Comparison of ENCODE assay signal across 8 mouse cellular contexts in the genomic region with DNA sequence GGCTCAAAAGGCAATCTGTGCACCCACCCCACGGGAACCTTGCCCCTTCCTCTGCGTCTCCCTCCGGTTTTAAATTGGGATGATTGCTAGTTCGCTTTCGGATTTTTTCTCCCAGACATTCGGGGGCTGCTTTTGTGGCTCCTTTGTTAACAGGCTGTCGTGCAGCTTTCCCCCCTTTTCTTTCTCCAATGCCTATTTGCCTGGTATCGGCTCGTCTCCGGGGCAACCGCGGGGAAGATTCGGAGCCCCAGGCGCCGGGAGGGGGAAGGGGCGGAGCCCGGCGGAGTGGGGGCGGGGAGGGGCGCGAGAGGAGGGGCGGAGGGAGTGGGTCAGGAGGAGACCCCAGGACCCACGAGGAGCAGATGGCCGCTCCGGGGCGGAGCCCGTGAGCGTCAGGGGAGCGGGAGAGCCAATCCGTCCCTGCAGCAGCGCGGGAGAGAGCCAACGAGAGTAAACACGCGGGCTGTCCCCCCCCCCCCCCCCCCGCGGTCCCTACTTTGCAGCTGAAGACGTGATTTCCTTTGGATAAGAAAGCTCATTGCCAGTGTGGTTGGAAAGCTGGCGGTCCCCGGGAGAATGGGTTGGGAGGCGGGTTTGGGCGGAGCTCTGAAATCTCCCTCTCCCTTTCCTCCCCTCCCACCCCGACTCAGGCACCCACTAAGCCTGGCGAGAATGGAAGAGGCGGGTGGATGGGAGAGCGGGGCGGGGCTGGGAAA. TPM values are rescaled to one million over a fixed set of nuclear protein-coding genes. Genes with fewer than 3 reads are reported as not detected.
DNase-seq lines count a peak whose midpoint lies in the region; ATAC-seq and TF ChIP-seq lines count a peak whose summit lies in the region.

No protein-coding gene starts in this region.

- no peaks in the 10 kb centered on the region for H3K27me3 ChIP-seq in forebrain, postnatal 0 days (ENCODE audit: insufficient read depth, low read length)
- no peaks in the 10 kb centered on the region for H3K27me3 ChIP-seq in thymus, adult 2 months (ENCODE audit: control insufficient read depth, insufficient read depth, low read length)

- no peak for TF ChIP-seq CTCF in forebrain, postnatal 0 days (IDR thresholded peaks at IDR 0.05; ENCODE audit: low read depth)
- no peak for TF ChIP-seq CTCF in lung, adult 2 months (IDR thresholded peaks at IDR 0.05; ENCODE audit: insufficient read depth, low read length)
- no peak for TF ChIP-seq CTCF in olfactory bulb, adult 2 months (IDR thresholded peaks at IDR 0.05; ENCODE audit: insufficient read depth, low read depth, low read length)
- TF ChIP-seq CTCF in thymus, adult 2 months (IDR thresholded peaks at IDR 0.05; ENCODE audit: borderline replicate concordance, control insufficient read depth, extremely low read depth, insufficient read depth, low read length, poor library complexity), result no peak

- no peaks in the 10 kb centered on the region for H3K9me3 ChIP-seq in forebrain, postnatal 0 days (ENCODE audit: low read length)

- peak overlapping the region; percentile 88 for H3K4me2 ChIP-seq in forebrain, postnatal 0 days (ENCODE audit: low read depth)

- ATAC-seq in forebrain, postnatal 0 days, result peak; percentile 86

- 0% methylated on average over 36 of the region's 47 CpGs for WGBS in forebrain, postnatal 0 days
- under 1% methylated on average over 43 of the region's 47 CpGs for WGBS in lung, adult 2 months
- WGBS in olfactory bulb, adult 2 months, result under 1% methylated on average over 45 of the region's 47 CpGs
- under 1% methylated on average over 45 of the region's 47 CpGs for WGBS in thymus, adult 2 months

- peak; percentile 92 for DNase-seq in ES-CJ7 (ENCODE audit: low read depth, low spot score)
- DNase-seq in cerebellum, adult 11-12 months, result peak; percentile 81
- peak; percentile 97 for DNase-seq in forebrain, postnatal 0 days
- DNase-seq in heart, postnatal 36 days, result peak; percentile 83 to 86
- DNase-seq in layer of hippocampus, adult 8-10 months (ENCODE audit: low spot score in 2 of 2), result peak; percentile 73 to 80
- DNase-seq in lung, adult 2 months, result peak; percentile 74
- peak; percentile 81 for DNase-seq in thymus, adult 2 months

- peaks cover 4% of the 10 kb centered on the region; the same call in 1 of the 2 replicates for H3K36me3 ChIP-seq in forebrain, postnatal 0 days (ENCODE audit: insufficient read depth)
- 0 out of 2 replicates have a peak, but pooled peaks cover 1% of the 10 kb centered on the region for H3K36me3 ChIP-seq in thymus, adult 2 months (ENCODE audit: control insufficient read depth, insufficient read depth, low read length)

- peak overlapping the region; percentile 100 for H3K27ac ChIP-seq in forebrain, postnatal 0 days (ENCODE audit: low read depth, low read length)
- peak overlapping the region; percentile 95 for H3K27ac ChIP-seq in olfactory bulb, adult 2 months (ENCODE audit: insufficient read depth, low read depth, low read length)
- peak overlapping the region; percentile 85 for H3K27ac ChIP-seq in thymus, adult 2 months (ENCODE audit: control insufficient read depth, insufficient read depth, low read length)

- intact Hi-C loops in heart, postnatal 36 days (cut with DNase I), result loop anchor here (2.0 to 5.0 kb wide), 3 partner anchors 52 to 720 kb away; no protein-coding TSS in a partner anchor

- peak overlapping the region; percentile 100 for H3K9ac ChIP-seq in forebrain, postnatal 0 days

- H3K4me3 ChIP-seq in forebrain, postnatal 0 days (ENCODE audit: low read depth, low read length), result peak overlapping the region; percentile 100
- H3K4me3 ChIP-seq in lung, adult 2 months (replicated peaks; ENCODE audit: extremely low read depth, low read depth, low read length), result peak overlapping the region; percentile 83
- H3K4me3 ChIP-seq in olfactory bulb, adult 2 months (ENCODE audit: insufficient read depth, low read depth, low read length), result peak overlapping the region; percentile 69
- H3K4me3 ChIP-seq in thymus, adult 2 months (ENCODE audit: control insufficient read depth, insufficient read depth, low read length), result peak overlapping the region; percentile 92

- no peaks in the 10 kb centered on the region; the same call in 1 of the 2 replicates for H3K4me1 ChIP-seq in forebrain, postnatal 0 days (ENCODE audit: insufficient read depth)
- no peaks in the 10 kb centered on the region; the same call in 1 of the 2 replicates for H3K4me1 ChIP-seq in lung, adult 2 months (ENCODE audit: control insufficient read depth, insufficient read depth, low read length)
- no peaks in the 10 kb centered on the region for H3K4me1 ChIP-seq in olfactory bulb, adult 2 months (ENCODE audit: control insufficient read depth, insufficient read depth, low read length)
- no peaks in the 10 kb centered on the region; the same call in 1 of the 2 replicates for H3K4me1 ChIP-seq in thymus, adult 2 months (replicated peaks; ENCODE audit: control insufficient read depth, insufficient read depth, low read length)

- peak; percentile 28; the same call in 1 of the 2 replicates for TF ChIP-seq POLR2A in lung, adult 2 months (IDR thresholded peaks at IDR 0.05; ENCODE audit: borderline replicate concordance, extremely low read depth, low read depth, low read length)
- peak; percentile 39; the same call in 1 of the 2 replicates for TF ChIP-seq POLR2A in olfactory bulb, adult 2 months (IDR thresholded peaks at IDR 0.05; ENCODE audit: insufficient read depth, low read depth, low read length)
- TF ChIP-seq POLR2A in thymus, adult 2 months (IDR thresholded peaks at IDR 0.05; ENCODE audit: control insufficient read depth, extremely low read depth, insufficient read depth, low read length, poor library complexity), result peak; percentile 35; the same call in 1 of the 2 replicates

RNA-seq across cellular contexts. Expression of gene Marcks, which starts 2.2 kb away (rescaled TPM):
- 444 and 539 TPM in 2 replicates for total RNA-seq in forebrain, postnatal 0 days (2014; rRNA removed)
- 233 and 244 TPM in 2 replicates for polyA plus RNA-seq in forebrain, postnatal 0 days (2015; fragmentation: Nextera tagmentation; extraction: Ambion mirVana)
- 10 to 100 TPM; 39.9 to 48.3 TPM for total RNA-seq in heart, postnatal 36 days (2021)
- total RNA-seq in layer of hippocampus, adult 8-10 months (2022), result 100 to 1,000 TPM in 1 of 4 experiments, 10 to 100 TPM in 3; 75.1 to 100 (median 86.0) TPM
- 35.6 and 39.0 TPM in 2 replicates for polyA plus RNA-seq in lung, adult 2 months (2012; rRNA removed)
- polyA plus RNA-seq in olfactory bulb, adult 2 months (2012; ENCODE audit: insufficient read depth, insufficient read length, low replicate concordance, missing spikeins), result 113 TPM in 1 of 2 replicates, not detected in the other
- 47.7 and 79.9 TPM in 2 replicates for polyA plus RNA-seq in thymus, adult 2 months (2012; rRNA removed)

Comparison
In these comparisons a context has a peak if more than half of its experiments do, and no peak if none do; other contexts are left out.
1. Peak in every context shown above with its lines: DNase-seq, ATAC-seq, H3K4me3 ChIP-seq and H3K27ac ChIP-seq.